Mouse (Mus musculus): ENCODE results near the gene Gpi1.
"Not testable (repeated sequence)": the region's sequence is repeated elsewhere in the genome, so short reads cannot be mapped to it uniquely, and the experiment has no call there.

Gene Gpi1

DNA sequence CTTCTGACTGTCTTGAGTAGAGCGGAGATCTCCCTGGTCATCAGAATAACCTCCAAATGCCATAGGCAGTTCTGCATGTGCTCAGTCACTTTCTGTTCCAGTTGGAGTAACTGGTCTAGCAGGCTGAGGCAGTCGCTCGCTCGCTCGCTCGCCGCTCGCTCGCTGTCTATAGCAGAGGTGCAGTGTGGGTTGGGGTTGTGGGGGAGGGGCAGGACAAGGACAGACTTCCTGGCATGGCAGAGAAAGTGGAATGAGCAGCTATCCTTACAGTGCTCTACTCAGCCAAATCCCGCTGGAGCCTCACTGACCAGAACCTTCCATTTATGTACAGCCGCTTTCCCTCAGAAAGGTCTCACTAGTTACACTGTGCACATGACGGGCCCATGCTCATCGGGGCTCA is 46.8 kb downstream of the Gpi1 start:
- DNase-seq (ENCODE audit: low read depth) = no peak

DNA sequence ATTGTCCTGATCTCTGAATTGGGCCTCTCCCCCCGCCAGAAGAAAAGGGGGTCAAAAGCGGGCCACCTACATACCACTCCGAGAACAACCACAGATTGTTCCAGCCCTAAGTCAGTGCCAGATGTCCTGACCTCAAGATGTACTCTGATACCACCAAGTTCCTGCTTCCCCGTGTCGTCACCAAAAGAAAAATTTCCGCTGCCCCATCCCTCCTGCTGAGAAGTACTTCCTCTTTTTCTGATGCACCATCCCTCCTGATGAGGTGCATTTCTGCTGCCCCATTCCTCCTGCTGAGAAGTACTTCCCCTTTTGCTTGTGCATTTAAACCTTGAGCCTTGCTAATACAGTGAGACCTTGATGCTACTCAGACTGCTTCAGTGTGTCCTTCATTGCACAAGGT is 53.9 kb downstream of the Gpi1 start:
- DNase-seq (ENCODE audit: low read depth) = not testable (repeated sequence)

DNA sequence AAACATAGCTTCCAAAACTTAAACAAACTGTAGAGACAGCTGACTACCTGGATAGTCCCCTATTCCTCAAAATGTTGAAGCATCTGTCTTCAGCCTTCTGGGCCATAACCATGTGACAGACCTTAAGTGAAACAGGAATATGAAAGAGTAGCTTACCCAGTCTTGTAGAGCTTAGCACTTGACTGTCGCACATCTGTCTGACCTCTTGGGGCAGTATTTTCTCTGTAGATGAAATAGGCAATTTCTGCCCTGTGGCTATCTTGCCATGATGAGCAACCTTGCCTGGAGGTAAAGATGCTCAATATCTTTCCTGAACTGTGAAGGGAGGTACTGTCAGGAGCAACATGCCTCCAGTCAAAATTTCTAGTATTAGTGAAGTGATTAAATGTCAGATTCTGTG is 57.9 kb downstream of the Gpi1 start:
- DNase-seq (ENCODE audit: low read depth) = no peak

DNA sequence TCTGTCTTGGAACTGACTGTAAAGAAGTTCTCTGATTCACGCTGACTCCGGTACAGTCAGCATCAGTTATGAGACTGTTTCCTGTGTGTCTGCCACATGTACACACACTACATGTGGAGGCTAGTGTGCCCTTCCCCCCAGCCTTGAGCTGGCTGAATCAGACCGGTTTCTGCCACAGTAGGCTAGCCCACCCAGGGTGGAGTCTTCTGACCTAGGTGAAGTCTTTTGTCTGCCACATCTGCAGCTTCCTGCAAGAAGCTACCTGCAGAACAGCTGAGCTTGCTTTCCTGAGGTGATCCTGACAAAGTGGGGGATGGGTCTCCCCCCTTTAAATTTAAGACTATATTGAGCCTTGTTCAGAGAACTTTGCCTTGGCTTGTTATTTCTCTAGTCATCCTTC is 60.7 kb downstream of the Gpi1 start, which contains the start of gene Uba2:
Gene Uba2 (minus strand): TSS at position 146 of the 400 bp plus-strand sequence.
- no peak for DNase-seq (ENCODE audit: low read depth)

DNA sequence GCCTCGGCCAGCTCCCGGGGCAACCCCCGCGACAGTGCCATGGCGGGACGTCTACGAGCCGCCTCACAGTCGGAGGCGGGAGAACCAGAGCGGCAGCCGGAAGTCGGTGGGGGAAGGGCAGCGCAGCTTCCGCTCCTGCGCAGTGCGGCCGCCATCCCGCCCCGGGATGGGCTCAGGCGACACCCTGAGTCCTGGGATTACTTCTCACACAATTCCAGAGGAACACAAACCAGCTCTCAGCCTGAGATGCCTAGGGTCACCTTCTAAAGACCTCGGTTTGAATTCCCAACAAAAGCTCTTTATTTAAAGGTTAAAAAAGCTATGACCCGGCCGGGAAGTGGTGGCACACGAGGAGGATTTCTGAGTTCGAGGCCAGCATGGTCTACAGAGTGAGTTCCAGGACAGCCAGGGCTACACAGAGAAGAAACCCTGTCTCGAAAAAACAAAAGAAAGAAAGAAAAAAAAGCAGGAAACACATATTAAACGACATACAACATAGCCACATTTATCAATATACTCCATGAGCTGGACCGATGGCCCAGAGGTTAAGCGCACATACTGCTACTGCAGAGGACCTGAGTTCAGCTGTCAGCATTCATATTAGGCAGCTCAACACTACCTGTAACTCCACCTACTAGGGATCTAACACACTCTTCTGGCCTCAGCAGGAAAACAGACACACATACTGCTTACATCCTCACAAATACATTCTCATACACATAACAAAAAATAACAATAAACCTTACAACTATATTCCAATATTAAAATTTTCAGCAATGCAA is 61.5 kb downstream of the Gpi1 start:
- peak; percentile 95 for DNase-seq (ENCODE audit: low read depth)

DNA sequence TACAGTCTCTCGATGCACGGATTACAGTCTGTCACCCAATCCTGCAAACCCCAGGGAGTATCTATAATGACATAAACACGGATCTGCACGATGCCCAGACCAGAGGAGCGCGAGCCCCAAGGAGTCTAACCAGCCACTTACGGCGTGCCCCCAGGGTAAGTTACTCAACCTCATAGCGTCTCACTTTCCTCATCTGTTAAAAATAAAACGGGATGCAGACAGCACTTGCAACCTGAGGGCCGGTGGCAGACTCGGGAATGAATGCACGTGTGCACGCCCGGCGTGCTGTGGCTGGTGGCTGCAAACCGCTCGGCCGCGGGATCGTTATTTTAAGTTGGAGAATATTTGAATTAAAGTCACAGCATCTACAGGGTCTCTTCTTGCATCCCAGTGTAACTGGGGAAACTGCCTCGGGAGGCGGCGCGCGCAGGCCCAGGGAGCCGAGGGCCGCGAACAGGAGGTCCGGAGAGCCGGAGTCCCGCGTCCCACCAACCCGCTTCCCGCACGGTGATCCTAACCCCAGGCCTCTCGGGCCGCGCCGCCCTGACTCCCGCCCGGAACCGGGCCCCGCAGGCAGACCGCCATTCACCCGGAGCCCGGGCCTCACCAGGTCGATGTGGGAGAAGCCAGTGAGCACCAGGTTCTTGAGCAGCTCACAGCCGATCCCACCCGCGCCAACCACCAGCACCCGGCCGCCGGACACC is 62.2 kb downstream of the Gpi1 start:
- DNase-seq (ENCODE audit: low read depth) = peak; percentile 74

DNA sequence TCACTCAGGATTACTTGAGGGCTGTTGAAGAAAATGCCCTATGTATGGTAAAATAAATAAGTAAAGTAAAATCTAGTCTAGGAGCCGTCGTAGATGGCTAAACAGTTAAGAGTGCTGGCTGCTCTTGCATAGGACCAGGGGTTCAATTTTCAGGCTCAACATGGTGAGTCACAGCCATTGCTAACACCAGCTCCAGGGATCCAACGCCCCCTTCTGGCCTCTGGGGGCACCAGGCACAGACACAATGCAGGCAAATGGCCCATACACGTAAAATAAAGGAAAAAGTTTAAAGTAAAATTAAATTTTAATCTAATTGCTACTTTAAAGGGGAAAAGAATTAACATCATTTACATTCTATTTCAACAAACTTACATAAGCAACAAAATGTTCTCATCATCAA is 63.3 kb downstream of the Gpi1 start:
- peak; percentile 82 for DNase-seq (ENCODE audit: low read depth)

DNA sequence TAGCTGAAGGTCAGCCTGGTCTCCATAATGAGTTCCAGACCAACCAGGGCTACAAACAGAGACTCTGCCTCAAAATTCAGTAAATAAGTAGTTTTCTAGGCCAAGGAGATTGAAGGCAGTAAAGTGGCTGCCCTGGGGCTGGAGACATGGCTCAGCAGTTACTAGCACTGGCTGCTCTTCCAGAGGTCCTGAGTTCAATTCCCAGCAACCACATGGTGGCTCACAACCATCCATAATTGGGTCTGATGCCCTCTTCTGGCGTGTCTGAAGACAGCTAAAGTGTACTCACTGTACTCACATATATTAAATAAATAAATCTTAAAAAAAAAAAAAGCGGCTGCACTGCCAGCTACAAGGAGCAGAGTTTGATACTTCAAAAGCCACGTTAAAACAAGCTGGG is 64.1 kb downstream of the Gpi1 start:
- no peak for DNase-seq (ENCODE audit: low read depth)

DNA sequence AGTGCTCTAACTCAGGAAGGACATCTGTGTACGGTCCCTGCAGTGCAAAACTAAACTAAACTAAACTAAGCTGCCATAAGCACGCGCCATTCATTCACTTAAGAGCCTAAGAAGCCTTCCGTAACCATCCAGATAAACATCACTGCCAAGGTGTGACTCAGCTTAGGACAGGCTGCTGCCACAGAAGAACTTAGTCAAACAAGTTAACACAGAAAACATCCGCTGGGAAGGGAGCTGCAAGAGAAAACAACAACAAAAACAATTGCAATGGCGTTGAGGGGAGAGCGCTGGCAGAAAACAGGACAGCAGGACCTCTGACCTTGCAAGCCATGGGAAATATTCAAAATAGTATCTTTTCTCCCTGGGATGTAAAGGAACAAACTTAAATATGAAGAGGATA is 65.5 kb downstream of the Gpi1 start:
- DNase-seq (ENCODE audit: low read depth) = peak; percentile 14

DNA sequence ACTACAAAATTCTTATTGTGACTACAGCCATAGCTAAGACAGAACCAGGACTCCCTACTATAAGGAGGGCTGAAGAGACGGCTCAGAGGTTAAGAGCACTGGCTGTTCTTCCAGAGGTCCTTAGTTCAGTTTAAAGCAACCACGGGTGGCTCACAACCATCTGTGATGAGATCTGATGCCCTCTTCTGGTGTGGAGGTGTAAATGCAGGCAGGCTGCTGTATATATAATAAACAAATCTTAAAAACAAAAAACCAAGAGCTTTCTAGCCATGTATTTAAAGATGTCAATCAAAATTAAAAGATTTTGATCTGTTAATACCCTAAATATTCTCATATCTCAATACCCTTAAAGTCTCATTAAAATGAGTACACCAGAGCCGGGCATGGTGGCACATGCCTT is 71.0 kb downstream of the Gpi1 start:
- DNase-seq (ENCODE audit: low read depth) = no peak

DNA sequence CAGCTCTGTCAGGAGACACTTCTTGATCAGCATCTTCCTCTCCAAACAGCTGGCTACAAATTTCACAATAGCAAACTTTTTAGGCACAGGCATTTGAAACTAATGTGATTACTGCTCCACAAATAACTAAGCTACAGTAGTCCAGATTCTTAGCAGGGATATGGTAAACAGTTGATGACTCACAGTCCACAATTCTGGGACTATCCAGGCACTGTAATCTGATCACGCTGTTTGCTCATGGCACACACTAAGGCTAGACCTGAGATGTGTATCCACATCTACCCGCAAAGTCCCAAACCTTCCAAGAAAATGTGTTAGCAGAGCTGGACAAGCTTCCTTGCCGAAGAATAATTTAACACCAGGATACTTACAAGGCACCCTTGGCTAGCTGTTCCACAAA is 72.1 kb downstream of the Gpi1 start:
- DNase-seq (ENCODE audit: low read depth) = peak; percentile 73
